Mouse (Mus musculus) embryonic fibroblast, embryonic 13.5 days (primary cell): ENCODE data around the gene Acad9.

Source experiments
- CTCF ChIP-seq: IDR thresholded peaks from 2 replicates; pipeline ENCODE4 v1.5.1; 2011; ENCODE audit warnings: mild to moderate bottlenecking, control low read depth, low read length, moderate library complexity, borderline replicate concordance; ENCODE audit not compliant: insufficient read depth
- POLR2A ChIP-seq: IDR thresholded peaks from 2 replicates; pipeline ENCODE4 v1.6.1; 2011; ENCODE audit warnings: low read depth, mild to moderate bottlenecking, control low read depth, low read length, moderate library complexity

GRCm38 (mm10) chr3:36136152-36136551 lies 70.4 kb downstream of the Acad9 start:
- TF ChIP-seq CTCF, result no peak
- TF ChIP-seq POLR2A, result no peak
